Mouse (Mus musculus): ENCODE results near the gene Phf2.

Phf2 gene

DNA sequence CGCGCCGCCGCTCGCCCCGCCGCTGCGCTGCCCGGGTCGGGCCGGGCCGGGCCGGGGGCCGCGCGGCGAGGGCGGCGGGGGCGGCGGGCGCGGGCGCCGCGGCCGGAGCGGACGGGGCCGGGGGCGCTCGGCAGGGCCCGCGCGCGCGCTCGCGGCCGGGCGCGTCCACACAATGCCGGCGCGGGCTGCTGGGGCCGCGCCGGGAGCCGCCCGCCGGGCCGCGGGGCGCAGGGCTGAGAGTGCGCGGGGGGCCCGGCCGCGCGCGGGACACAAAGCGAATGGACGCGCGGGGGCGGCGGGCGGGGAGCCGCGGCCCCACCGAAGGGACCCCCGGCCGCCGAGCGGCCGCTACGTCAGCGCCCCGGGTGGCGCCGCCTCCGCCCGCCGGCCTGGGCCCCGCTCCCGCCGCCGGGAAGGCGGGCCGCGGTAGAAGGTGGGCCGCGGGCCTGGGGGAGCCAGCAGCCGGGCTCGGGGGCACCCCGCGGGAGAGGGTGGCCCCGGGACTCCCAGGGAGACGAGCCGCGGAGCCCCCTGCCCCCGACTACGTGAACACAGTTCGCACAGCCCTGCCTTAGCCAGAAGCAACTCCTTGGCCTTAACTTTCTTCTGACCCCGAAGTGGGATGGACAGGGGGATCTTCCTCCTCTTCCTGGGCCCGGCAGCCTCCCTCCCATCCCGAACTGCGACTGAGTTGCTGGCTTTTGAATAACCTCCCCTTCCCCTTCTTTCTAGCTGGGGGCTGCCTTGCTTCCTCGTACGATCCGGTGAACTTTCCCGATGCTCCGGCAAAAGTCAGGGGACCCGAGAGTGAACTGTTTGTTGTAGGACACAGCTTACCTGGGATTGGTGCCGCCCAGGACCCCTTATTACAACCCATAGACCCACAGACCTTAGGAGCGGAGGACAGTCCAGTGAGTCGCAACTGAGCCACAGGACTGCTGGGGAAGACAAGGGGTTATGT, at the start of gene Phf2:
Gene Phf2 (minus strand): TSS at position 349 of the 961 bp plus-strand sequence.
- peak; percentile 47 for DNase-seq (ENCODE audit: low spot score)

DNA sequence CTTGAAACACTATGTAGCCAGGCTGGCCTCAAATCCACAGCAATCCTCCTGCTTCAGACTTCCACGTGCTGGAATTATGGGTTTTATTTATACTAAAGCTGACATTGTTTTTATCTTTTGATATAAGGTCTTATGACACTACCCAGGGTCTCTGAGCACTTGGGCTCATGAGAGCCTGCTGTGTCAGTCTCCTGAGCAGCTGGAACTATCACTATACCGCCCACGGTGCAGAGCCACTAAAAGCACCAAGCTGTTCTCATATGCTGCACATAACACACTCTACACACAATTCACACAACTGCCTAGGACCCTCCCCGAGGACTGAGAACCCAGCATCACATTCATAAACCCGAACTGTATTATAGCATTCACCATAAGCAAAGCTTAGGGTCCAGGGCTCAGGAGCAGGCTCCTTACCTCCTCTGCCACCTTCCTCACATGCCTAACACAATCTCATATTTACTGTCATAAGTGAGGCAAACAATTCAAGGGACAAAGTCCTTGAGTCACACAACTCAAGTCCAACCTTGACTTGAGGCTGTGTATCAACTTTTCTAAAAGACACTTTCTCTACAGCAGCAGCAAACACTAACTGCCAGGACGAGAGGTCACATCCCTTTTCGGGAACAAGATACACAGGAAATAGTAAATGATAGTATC, 49.0 kb upstream of the Phf2 start:
- no peak for DNase-seq (ENCODE audit: low spot score)

DNA sequence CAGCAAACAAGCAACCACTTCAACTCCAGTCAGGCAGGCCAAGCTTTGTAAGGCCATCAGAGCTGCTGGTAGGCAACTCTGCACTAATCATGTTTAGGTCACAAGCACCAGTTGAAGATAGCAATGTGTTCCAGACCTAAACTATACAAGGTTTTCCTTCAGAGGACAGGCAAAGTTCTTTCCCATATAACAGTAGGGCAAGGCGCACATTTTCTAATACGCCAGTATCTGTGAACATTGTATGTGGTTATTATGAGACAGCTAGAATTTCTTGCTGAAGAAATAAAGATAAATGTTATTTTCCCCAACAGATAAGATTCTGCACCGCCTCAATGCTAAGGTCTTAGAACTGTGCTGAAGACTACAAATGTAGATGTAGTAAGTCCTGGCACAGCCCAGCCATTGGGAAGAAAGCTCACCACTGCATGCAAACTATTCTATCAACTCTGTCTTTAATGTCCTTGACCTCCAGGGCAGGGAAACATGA, 46.2 kb upstream of the Phf2 start:
- DNase-seq (ENCODE audit: low spot score), result no peak

DNA sequence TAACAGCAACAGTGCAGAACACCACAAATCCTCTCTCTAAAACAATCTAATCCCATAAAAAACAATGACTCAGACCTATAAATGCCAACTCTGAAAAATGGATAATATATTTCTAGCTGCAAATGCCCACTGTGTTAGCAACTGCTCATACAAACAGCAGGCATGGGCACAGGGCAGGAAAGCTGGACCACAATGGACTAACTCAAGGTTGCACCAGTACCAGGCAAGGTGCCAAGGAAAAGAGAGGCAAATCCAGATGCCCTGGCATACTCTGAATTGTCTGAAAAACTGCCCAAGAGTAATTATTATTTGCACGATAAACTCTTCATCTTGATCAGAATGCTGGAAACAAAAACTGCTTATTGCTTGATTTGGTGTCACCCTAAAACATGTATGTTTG, 42.8 kb upstream of the Phf2 start:
- DNase-seq (ENCODE audit: low spot score), result peak; percentile 45

DNA sequence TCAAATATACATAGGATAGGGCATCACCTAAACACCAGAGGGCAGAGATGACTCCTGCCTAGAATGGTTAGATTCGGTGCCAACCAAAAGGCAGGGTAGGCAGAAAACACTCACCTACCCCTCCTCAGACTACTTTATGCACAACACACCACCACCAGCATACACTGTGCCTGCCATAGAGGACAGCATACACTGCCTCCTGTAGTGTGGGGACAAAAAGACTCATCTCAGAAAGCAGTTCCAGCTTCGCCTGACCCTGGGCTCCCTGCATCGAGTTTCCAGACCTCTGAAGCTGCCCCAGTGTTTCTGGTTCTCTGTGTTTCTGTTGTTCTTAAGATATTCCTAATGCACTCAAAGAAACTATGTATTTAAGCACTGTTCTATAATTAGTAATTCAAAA, 42.2 kb upstream of the Phf2 start:
- no peak for DNase-seq (ENCODE audit: low spot score)

DNA sequence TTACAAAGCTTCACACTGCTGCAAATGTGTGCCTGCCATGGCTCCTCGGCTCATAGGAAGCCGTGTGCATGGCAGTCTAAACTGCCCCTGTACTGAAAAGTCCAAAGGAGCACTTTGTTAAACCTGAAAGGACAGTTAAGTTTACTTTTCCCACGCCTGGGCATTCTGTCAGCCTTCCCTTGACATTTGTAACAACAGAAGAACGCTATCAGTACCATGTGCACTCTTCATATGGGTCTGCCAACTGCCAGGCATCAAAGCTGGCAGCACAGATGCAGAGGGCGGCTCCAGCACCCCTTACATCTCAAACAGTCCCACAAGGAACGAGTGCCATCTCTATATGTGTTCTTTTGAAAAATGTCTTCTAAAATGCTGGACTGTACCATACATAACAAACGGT, 40.5 kb upstream of the Phf2 start:
- DNase-seq (ENCODE audit: low spot score), result no peak

DNA sequence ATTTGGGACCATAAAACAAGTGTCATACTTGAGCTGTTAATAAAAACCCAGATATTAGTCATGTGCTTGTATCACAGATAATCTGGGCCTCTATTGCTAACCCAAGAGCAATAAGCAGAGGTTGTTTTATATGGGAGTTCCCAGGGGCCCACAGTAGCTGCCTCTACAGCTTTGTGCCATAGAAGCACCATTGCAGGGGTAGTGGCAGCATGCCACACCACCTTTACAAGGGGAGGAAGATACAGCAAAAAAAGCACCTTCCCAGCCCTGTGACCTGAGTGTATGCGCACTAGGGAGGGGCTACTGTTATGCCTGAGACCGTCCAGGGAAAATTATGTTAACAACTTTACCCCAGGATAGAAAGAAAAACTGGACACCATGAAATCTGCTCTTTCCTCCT, 34.5 kb upstream of the Phf2 start:
- no peak for DNase-seq (ENCODE audit: low spot score)

DNA sequence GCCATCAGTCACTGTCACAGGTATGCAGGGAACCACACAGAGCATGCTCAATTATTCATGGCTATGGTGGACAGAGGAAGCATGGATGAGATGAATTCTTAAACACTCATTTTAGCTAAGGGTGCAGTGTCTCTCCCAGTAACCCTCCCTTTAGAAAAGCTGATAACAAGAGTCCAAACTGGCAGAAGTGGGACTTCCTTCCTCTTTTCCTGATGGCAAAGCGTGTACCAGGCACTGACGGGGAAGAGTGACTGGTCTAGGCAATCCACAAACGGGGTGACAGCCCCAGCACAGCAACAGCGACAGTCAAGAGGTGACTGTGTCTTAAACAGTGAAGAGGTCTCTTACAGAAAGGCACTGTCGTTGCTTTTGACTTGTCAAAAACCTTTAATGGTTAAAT, 24.5 kb upstream of the Phf2 start:
- DNase-seq (ENCODE audit: low spot score), result no peak

DNA sequence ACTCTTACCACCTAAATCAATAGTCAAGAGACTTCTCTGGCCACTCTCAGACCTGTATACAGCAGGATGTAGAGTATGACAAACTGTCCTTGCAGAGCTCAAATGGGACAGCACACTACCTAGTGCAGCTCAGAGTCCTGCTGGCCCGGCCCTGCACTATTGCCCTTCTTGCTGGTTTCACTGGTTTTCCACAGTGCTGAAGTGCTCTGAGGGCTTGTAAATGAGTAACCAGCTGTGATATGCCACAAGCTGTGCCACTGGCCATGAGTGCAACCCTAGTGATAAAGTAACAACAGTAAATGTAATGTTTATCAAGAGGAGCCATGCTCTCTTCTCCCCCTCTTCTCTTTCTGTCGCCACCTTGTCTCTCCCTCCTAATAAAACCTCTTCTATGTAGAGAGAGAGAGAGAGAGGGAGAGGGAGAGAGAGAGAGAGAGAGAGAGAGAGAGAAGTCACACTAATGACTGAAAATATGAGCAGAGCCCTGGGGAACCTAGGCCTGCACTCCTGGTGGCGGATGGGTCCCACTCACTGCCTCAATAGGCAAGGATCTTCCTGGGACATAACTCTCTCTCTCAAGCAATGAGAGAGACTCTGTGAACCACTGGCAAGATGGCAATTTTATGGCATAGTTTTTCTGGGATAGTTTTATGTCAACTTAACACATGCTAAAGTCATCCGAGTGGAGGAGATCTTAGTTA, 19.5 kb upstream of the Phf2 start:
- DNase-seq (ENCODE audit: low spot score), result no peak

DNA sequence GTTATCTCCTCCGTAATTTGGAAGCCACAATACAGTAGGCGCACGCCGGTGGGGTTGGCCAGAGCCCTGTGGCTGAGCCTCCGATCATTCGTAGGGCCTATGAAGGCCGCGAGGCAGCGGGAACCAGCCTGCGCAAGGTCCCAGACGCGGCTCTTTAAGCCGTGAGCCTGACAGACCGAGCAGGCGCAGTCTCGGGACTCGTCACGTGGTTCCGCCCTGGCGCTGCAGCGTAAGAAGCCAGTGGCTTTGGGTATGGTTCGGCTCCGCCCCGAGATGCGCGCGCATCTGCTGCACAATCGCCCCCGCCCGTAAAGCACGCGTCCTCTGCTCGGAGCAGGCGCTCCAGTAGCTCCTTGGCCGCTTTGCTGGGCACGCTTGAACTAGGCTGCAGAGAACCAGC, 7.6 kb upstream of the Phf2 start:
- DNase-seq (ENCODE audit: low spot score), result peak; percentile 95

DNA sequence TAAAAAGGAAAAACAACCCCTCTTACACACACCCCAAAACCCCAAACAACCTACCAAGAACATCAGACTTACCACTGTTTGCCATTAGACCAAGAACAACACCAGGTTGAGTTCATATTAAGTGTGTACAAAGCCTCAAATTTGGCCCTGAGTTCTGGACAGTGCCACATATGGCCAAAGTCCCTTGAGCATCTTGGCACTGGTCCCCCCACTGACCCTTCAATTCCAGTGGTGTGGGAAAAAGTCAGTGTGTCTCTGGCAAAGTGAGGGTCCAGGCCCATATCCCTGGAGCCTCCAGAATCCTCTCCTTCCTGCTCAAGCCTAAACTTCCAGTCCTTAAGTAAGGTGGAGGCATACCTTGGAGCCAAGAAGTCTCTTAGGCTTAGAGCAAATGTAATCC, 6.9 kb upstream of the Phf2 start:
- DNase-seq (ENCODE audit: low spot score), result no peak

DNA sequence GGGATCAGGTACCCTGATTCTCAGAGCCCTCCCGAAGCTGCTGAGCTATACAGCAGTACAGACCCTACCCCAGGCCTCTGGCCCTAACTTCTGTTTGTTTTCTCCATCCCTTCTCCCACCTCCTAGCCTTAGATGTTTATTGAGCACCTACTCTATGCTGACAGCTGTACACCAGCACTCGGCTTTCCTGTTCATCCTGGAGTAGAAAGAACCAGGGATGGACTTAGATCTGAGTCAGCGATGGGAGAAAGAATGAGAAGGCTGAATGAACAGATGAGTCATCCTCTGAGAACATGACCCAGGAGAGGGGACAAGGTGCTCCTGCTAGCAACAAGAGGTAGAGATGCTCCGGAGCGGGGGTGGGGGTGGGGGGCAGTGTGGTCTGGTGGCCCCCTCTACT, 1.8 kb upstream of the Phf2 start:
- DNase-seq (ENCODE audit: low spot score), result no peak

DNA sequence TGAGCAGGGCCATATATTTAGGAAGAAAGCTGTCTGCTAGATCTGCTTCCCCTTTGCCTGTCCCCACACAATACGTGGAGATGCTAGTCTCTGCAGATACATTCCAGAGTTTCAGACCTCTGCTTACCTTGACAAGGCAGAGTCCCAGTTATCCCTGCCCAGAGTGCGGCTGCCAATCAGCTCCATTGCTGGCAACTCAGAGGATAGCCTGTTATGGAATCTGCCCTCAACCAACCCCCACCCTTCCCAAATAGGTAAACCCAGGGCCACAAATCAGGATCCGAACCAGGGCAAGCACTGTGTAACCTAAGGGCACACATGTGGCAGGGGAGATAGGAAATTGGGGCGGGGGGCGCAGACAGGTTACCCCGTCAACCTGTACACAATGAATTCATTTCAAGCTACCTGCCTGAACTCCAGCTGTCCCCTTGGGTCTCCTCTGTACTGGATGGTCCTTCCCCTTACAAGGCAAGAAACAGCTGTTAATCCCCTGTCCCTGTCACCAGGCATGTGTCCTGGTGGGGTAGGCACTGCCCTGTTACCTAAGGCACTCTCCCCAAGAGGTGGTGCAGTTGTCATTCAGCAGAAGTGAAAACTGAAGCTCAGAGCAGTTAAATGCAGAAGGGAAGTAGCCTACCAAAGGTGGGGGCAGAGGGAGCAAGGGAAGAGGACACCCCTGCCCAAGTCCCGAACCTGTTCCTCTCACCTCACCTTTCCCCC, 1.1 kb upstream of the Phf2 start:
- no peak for DNase-seq (ENCODE audit: low spot score)

DNA sequence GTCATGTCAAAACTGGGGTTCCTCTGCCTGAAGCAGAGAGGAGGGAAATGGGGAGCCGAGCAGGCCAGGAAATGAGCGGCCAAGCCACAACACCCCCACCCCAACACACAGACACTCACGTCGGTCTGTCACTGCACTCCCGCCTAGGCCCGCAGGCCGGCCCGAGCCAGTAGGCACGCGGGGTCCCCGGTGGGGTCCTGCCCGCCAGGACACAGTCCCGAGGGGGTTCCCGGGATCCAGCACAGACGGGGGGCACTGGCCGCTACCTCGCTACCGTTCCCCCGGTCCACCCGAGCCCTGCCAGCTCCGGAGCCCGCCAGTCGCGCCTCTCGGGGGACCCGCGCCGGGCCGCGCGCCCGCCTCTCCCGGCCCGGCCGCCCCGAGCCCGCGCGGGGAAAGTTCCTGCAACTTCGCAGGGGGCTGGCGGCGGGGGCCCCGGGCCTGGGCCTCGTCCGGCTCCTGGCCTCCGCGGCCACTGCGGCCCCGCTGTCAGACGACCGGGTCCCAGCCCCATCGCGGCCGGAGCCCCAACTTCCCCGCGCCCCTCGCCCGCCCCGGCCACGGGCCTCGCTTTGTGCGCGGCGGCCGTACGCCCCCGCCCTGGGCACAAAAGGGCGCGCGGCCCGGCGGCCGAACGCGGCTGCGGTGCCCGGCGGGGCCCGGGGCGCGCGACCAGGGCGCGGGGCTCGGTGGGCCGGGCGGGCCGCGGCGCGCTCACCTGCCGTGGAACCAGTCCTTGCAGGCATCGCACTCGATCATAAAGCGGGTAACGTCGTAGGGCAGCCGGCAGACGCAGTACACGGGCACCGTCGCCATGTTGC, 759 bp downstream of the Phf2 start:
- DNase-seq (ENCODE audit: low spot score), result peak; percentile 32

DNA sequence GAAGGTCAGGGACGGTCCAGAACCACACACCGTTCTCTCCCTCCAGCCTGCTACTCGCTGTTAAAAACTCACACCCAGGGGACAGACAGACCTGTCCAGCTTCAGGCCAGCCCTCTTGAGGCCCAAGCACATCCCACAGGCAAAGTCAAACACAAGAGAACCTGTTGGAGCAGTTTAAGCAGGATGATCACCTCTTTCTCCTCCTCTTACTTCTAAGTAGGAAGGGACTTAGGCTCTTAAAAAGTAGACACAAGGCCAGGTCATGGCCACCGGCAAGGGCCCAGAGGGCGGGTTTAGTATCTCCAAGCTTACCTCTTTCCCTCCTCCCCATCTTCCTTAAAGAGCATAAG, 1.3 kb downstream of the Phf2 start:
- DNase-seq (ENCODE audit: low spot score), result no peak

DNA sequence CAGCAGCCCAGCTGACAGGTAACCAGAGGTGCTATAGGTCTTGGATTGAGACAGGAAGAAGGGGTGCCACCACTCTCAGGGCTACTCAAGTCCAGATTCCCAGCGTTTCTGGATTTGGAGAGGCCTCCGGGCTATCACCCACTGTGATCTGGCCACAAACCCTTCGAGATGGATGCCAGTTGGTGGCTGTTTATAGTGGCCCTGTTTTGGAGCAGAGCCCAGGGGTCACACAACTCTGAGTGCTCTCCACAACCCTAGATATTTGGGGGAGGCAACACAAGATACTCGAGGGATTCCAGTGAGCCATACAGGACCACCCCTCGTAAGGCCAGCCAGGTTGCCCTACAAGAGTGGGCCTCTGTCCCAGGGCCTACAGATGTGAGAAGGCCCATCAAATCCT, 1.8 kb downstream of the Phf2 start:
- DNase-seq (ENCODE audit: low spot score), result no peak

DNA sequence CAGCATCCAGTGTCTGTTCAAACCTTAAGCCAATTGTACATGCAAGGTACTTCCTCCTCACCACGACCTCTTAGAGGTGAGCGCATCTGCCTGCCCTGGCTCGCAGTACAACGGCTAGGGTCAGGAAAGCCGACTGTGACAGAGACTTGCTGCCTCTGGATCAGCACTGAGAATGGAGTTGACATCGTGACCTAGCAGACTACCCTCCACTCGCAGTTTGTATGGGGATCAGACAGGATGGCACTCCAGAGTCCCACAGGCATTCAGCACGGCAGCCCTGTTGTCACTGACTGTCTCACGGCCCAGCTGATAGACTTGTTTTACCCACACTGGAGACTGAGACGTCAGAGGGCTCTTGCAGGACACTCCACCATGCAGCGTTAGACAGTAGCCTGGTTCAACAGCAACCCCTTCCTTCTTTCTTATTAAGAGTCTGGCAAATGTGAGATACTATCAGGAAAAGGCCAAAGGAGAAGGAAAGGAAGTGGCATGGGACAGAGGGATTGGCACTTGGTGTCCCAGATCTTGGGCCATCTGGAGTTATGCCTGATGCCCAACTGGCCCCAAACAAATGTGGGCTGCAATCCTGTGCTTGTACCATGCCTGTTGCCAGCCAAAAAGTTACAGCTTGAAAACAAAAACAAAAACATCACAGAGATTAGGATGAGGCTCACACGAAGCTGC, 6.1 kb downstream of the Phf2 start:
- no peak for DNase-seq (ENCODE audit: low spot score)

DNA sequence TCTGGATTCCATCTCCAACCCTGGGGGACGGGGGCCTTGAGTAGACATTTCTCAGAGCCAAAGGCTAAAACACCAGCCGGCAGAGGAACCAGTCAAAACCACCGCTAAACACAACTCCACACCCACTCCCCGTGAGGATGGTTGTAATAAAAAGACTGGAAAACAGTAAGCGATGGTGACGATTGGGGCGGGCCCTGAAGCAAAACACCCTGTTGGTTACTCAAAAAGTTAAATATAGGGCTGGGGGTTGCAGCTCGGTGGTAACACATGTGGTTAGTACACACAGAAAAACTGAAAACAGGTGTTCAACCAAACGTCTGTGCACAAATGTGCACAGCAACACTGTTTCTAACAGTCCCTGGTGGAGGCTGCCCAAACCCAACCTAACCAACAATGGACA, 7.4 kb downstream of the Phf2 start:
- DNase-seq (ENCODE audit: low spot score), result no peak

DNA sequence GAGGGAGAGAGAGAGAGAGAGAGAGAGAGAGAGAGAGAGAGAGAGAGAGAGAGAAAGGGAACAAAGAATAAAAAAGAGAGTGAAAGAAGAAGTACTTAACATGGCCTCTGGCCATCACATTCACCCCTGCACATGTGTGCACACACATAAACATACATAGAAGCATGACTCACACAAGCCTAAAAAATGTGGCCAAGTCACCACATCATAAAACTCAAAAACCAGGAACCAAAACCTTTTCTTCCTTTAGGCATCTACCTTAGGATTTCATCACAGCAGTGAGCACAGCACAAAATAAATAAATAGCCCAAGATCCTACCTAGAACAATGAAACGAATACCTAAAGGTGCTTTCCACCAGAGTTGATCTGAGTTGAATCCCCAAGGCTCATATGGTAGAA, 9.0 kb downstream of the Phf2 start:
- DNase-seq (ENCODE audit: low spot score), result no peak

DNA sequence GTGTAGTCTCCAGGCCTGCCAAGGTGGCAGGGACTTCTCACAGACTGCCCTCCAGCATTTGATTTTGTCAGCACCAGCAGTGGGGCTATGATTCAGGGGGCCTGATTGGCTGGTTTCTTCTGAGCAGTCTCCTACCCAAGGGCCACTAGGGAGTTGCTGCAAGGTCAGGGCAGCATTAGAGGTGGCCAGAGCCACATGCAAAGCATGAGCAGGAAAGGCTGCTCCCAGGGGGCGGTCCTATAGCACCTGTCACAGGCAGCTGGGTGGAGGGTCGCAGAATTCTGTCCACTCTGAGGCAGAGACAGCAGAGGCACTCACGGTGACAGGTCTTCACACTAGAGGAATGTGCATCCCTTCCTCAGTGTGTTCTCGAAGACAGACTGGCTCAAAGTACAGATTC, 12.1 kb downstream of the Phf2 start:
- DNase-seq (ENCODE audit: low spot score), result no peak

DNA sequence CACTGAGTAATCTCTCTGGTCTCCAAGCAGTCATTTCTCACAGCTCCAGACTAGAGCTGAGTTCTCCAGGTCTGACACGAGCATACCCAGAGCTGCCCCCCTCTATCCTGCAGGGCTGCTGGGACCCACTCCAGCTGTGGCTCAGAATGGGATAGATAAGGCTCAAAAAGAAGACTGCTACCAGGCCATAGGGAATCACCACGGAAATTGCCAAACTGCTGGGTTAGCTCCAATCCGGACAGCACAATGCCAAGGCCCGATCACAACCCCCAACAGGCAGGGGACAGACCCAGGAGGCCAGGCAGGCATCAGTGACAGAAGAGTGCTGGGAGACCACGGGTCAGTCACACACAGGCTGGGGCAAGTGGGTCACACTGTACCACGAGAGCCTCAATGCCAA, 12.9 kb downstream of the Phf2 start:
- DNase-seq (ENCODE audit: low spot score), result no peak
